Mouse (Mus musculus): ENCODE data around the gene Fam229a. TPM values are rescaled to one million over a fixed set of nuclear protein-coding genes. Genes with fewer than 3 reads are reported as not detected.

The Fam229a gene
- polyA plus RNA-seq, 1 experiment from 2014 or later, result 0.39 TPM

DNA sequence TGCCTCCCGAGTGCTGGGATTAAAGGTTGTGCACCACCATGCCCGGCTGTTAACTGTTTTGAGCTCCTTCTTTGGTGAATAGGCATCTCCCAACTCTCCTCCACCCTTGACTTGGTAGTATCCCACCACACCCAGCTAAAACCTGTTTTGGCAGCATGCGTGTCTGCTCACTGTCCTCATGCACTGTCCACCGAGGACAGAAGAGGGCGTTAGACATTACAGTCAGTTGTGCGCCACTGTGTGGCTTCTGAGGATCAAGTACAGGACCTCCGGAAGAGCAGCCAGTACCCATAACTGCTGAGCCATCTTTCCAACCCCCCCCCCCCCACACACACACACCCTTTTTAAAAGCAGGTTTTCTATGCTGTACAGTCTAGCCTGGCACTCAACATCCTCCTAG is 3.7 kb downstream of the Fam229a start:
- peaks cover 27% of the 10 kb centered on the region for H3K4me1 ChIP-seq (replicated peaks; ENCODE audit: control insufficient read depth, insufficient read depth, low read length)
- no peaks in the 10 kb centered on the region for H3K36me3 ChIP-seq (ENCODE audit: control insufficient read depth, insufficient read depth)
- H3K9ac ChIP-seq (replicated peaks; ENCODE audit: low read depth, low read length), result no peak overlapping the region
- H3K4me3 ChIP-seq (replicated peaks; ENCODE audit: low read length), result no peak overlapping the region
- WGBS, result 68% methylated on average over 6 of the region's 7 CpGs
- peaks cover 11% of the 10 kb centered on the region for H3K27me3 ChIP-seq (replicated peaks; ENCODE audit: control insufficient read depth, insufficient read depth, low read length)
- H3K27ac ChIP-seq (ENCODE audit: low read length), result no peak overlapping the region
- H3K4me2 ChIP-seq (ENCODE audit: low read length), result no peak overlapping the region
- ATAC-seq, result no peak
- H3K9me3 ChIP-seq (ENCODE audit: control insufficient read depth, low read length), result no peaks in the 10 kb centered on the region

DNA sequence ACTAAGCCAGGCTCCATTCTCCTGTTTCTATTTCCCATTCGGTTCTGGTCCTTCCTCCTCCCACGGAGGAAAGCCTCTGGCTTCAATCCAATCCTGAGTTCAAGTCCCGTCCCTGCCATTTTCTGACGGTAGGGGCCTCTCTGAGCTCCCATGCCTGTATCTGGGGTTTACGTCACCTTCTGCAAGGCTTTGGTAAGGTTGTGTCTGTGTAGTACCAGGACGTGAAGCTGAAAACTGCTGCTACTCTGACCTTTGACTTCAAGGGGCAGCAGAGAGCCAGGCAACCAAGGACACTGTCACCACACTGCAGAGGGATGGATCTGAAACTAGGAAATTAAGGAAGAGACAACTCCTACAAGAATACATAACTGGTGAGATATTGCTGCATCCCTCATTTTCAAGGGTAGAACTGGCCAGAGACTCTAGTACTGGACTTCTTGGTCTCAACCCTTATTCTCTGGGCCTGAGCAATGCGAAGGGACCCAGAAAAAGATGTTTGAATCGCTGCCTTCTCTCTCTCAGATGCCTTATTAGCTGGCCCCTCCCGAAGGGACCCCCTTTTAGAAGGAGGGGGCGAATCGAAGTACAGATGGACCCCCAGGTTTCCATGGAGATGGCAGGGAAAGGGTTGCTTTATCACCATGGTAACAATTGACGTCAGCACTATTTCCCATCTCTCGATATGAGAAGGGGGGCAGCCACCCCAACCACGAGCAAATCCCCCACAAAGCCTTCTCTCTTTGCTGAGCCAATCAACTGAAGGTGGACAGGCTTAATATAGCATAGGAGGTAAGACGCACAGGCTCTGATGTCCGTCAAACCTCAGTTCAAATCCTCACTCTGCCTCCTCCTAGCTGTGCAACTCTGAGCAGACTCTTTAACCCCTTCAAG is 4.9 kb downstream of the Fam229a start:
- ATAC-seq, result peak; percentile 67
- Histone ChIP-seq H3K36me3 (ENCODE audit: control insufficient read depth, insufficient read depth) (no peaks in the 10 kb centered on the region), H3K9me3 (ENCODE audit: control insufficient read depth, low read length) (no peaks in the 10 kb centered on the region), H3K4me3 (replicated peaks; ENCODE audit: low read length) (peak overlapping the region; percentile 20), H3K9ac (replicated peaks; ENCODE audit: low read depth, low read length) (peak overlapping the region; percentile 49), H3K27me3 (replicated peaks; ENCODE audit: control insufficient read depth, insufficient read depth, low read length) (peaks cover 8% of the 10 kb centered on the region), H3K4me1 (replicated peaks; ENCODE audit: control insufficient read depth, insufficient read depth, low read length) (peaks cover 26% of the 10 kb centered on the region), H3K27ac (ENCODE audit: low read length) (peak overlapping the region; percentile 78), H3K4me2 (ENCODE audit: low read length) (peak overlapping the region; percentile 48)
- WGBS, result 13% methylated on average over 16 of the region's 16 CpGs

DNA sequence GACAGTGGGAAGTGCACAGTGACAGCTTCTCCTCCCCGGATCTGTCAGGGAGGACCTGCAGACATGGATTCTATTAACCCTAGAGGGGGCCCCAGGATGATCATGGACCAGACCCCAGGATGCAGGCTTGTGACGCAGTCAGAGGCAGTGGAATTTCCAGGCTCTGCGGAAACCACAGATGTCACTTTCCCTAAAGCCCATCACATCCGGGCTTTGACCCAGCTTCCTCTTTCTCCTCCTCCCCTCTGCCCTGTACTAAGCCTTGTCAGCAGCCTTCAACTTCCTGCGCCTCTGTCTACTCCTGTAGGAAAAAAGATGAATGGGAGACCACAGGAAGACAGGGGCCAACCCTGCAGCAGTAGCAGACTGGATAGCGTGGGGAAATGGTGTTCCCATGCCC is 5.6 kb downstream of the Fam229a start:
- Histone ChIP-seq H3K9me3 (ENCODE audit: control insufficient read depth, low read length) (no peaks in the 10 kb centered on the region), H3K27ac (ENCODE audit: low read length) (peak overlapping the region; percentile 78), H3K4me3 (replicated peaks; ENCODE audit: low read length) (peak overlapping the region; percentile 20), H3K27me3 (replicated peaks; ENCODE audit: control insufficient read depth, insufficient read depth, low read length) (peaks cover 4% of the 10 kb centered on the region; the same call in 1 of the 2 replicates), H3K9ac (replicated peaks; ENCODE audit: low read depth, low read length) (peak overlapping the region; percentile 49), H3K36me3 (ENCODE audit: control insufficient read depth, insufficient read depth) (no peaks in the 10 kb centered on the region), H3K4me1 (replicated peaks; ENCODE audit: control insufficient read depth, insufficient read depth, low read length) (peaks cover 19% of the 10 kb centered on the region), H3K4me2 (ENCODE audit: low read length) (peak overlapping the region; percentile 48)
- no peak; the same call in 1 of the 2 replicates for ATAC-seq
- WGBS, result 43% methylated on average over 6 of the region's 6 CpGs

DNA sequence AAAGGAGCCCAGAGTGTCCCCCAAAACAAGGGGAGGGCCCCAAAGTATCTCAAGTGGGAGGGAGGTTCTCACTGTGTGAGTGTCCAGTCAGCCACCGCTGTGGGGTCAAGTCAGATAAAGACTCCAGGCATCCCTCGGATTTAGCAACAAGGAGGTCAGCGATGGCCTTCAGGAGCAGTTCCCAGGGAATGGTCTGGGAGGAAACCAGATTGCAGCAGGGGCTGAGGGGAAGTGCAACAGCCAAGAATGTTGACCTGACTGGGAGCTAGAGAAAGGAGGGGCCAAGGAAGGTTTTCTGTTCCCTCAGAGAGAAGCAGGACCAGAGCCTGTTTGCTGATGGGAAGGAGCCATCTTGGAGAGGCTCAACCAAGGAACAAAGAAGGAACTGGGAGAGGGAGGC is 8.0 kb downstream of the Fam229a start:
- WGBS, result 86% methylated on average over 3 of the region's 3 CpGs
- Histone ChIP-seq H3K4me2 (ENCODE audit: low read length) (no peak overlapping the region), H3K4me1 (replicated peaks; ENCODE audit: control insufficient read depth, insufficient read depth, low read length) (peaks cover 17% of the 10 kb centered on the region), H3K9me3 (ENCODE audit: control insufficient read depth, low read length) (no peaks in the 10 kb centered on the region), H3K9ac (replicated peaks; ENCODE audit: low read depth, low read length) (no peak overlapping the region), H3K27ac (ENCODE audit: low read length) (no peak overlapping the region), H3K36me3 (ENCODE audit: control insufficient read depth, insufficient read depth) (no peaks in the 10 kb centered on the region), H3K27me3 (replicated peaks; ENCODE audit: control insufficient read depth, insufficient read depth, low read length) (no peaks in the 10 kb centered on the region), H3K4me3 (replicated peaks; ENCODE audit: low read length) (no peak overlapping the region)
- ATAC-seq, result no peak

DNA sequence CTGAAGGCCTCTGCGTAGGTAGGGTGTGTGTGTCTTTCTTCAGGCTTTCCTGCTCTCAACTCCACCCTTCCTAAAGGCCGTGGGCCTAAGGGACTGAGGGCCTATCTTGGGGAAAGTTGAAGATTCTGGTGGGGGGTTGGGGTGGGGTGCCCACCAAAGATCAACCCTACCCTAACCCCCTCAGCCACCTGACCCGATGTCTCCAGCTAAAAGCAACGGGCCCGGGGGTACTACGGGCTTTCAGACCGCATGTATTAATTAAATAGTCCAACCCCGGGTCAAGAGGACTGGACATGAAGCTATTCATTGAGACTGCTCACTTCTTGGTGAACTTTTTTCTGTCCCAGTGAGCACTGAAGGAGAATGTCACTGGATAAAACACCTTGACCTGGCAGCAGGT is 9.0 kb downstream of the Fam229a start:
- no peak for ATAC-seq
- peak overlapping the region; percentile 61; the same call in 1 of the 2 replicates for H3K4me3 ChIP-seq (replicated peaks; ENCODE audit: low read length)
- no peaks in the 10 kb centered on the region for H3K36me3 ChIP-seq (ENCODE audit: control insufficient read depth, insufficient read depth)
- peak overlapping the region; percentile 70 for H3K4me2 ChIP-seq (ENCODE audit: low read length)
- H3K9me3 ChIP-seq (ENCODE audit: control insufficient read depth, low read length), result no peaks in the 10 kb centered on the region
- H3K9ac ChIP-seq (replicated peaks; ENCODE audit: low read depth, low read length), result no peak overlapping the region; the same call in 1 of the 2 replicates
- no peak overlapping the region for H3K27ac ChIP-seq (ENCODE audit: low read length)
- WGBS, result 76% methylated on average over 8 of the region's 8 CpGs
- H3K4me1 ChIP-seq (replicated peaks; ENCODE audit: control insufficient read depth, insufficient read depth, low read length), result peaks cover 17% of the 10 kb centered on the region
- H3K27me3 ChIP-seq (replicated peaks; ENCODE audit: control insufficient read depth, insufficient read depth, low read length), result no peaks in the 10 kb centered on the region

DNA sequence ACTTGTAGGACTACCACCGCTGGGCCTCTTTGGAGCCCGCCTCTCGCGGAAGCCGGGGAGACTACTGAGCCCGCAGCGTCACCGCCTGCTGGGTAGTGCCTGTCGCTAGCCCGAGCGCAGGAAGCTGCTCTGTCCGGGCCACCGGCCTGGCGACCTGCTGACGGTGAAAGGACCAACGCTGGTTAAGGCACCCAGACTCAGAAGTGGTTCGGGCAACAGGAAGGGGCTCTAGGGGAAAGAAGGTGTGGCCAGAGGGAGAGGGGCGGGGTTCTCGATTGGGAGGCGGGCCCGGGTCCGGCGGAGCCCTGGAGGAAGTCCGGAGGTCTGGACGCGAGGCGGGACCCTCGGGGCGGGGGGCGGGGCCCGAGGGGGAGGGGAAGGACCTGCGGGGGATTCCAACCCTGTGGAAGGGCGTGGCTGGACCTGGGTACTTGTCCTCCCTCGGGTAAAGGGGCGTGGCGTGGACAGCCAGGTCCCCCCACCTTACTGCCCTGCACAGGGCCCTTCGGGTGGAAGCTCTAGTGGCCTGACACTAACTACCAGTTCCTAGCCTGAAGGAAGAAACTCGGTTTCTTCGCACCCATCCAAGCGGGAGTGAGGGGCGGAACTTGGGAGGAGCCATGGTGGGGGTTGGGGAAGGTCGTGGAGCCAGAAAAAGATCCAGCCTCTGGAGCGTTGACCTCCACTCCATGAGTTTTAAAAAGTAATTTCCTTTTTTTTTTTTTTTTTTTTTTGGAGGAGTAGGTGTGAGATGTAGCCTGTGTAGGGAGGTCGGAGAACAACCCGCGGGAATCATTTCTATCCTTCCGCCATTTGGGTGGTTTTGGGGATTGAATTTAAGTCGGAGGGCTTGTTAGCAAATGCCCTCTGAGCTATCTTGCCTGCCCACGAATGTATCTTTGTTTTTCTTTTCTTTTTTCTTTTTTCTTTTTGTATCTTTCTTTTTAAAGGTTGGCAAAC is 9.9 kb downstream of the Fam229a start:
- H3K27me3 ChIP-seq (replicated peaks; ENCODE audit: control insufficient read depth, insufficient read depth, low read length), result no peaks in the 10 kb centered on the region
- H3K4me2 ChIP-seq (ENCODE audit: low read length), result peak overlapping the region; percentile 70
- H3K36me3 ChIP-seq (ENCODE audit: control insufficient read depth, insufficient read depth), result no peaks in the 10 kb centered on the region
- WGBS, result under 1% methylated on average over 45 of the region's 49 CpGs
- no peaks in the 10 kb centered on the region for H3K9me3 ChIP-seq (ENCODE audit: control insufficient read depth, low read length)
- H3K4me1 ChIP-seq (replicated peaks; ENCODE audit: control insufficient read depth, insufficient read depth, low read length), result peaks cover 12% of the 10 kb centered on the region
- H3K27ac ChIP-seq (ENCODE audit: low read length), result peak overlapping the region; percentile 60
- ATAC-seq, result peak; percentile 74
- H3K4me3 ChIP-seq (replicated peaks; ENCODE audit: low read length), result peak overlapping the region; percentile 61
- peak overlapping the region; percentile 62 for H3K9ac ChIP-seq (replicated peaks; ENCODE audit: low read depth, low read length)

DNA sequence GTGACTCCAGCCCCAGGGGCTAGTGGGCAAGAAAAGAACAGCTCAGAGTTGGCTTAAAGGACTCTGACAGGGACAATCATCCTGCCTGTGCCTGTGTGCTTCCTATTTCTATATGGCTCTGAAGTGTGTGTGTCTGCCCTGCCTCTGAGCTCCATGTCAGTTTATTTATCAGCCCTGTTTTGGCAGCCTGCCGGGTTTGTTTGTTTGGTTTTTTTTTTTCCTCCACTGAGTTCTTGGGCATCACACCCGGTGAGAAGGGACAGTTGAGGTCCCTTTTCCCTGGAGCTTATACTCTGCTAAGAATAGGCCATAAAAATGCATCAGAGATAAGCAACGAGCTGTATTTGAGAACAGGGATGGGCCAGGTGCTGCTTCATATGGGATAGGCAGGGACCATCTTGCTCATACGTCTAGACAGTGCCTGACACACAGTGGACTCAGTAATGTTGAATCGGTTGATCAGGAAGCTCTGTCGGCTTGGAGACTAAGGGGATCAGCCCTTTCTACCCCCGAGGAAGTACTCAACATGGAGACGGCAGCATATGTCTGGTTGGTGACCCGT is 11.4 kb downstream of the Fam229a start:
- H3K27me3 ChIP-seq (replicated peaks; ENCODE audit: control insufficient read depth, insufficient read depth, low read length), result no peaks in the 10 kb centered on the region
- H3K4me3 ChIP-seq (replicated peaks; ENCODE audit: low read length), result no peak overlapping the region
- WGBS, result 78% methylated on average over 9 of the region's 9 CpGs
- H3K4me2 ChIP-seq (ENCODE audit: low read length), result no peak overlapping the region
- H3K4me1 ChIP-seq (replicated peaks; ENCODE audit: control insufficient read depth, insufficient read depth, low read length), result no peaks in the 10 kb centered on the region; the same call in 1 of the 2 replicates
- no peak for ATAC-seq
- no peak overlapping the region for H3K27ac ChIP-seq (ENCODE audit: low read length)
- H3K36me3 ChIP-seq (ENCODE audit: control insufficient read depth, insufficient read depth), result no peaks in the 10 kb centered on the region
- H3K9ac ChIP-seq (replicated peaks; ENCODE audit: low read depth, low read length), result no peak overlapping the region
- no peaks in the 10 kb centered on the region for H3K9me3 ChIP-seq (ENCODE audit: control insufficient read depth, low read length)

DNA sequence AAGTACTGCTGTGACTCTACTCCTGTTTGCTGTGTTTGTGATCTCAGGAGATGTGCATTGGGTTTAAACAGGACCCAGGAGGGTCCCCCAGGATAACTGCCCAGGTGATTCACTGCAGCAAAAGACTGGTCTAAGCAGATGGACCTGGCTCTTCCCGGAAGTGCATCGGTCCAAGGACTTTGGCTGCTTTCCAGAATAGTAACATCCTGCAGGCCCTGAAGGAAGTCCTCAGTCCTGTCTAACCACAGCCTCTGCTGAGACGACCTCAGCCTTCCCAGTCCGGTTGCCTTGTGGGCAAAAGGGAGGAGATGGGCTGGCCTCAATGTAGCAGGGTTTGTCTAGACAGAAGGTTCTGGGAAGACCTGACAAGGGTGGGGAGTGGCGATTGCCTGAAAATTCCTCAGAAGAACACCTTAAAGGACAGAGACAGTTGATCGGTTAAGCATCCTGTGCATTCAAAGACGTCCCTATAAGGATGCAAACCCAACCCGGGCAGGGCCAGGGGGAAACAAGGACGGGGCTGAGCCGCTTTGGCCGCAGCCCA is 12.0 kb downstream of the Fam229a start:
- Histone ChIP-seq H3K4me1 (replicated peaks; ENCODE audit: control insufficient read depth, insufficient read depth, low read length) (no peaks in the 10 kb centered on the region; the same call in 1 of the 2 replicates), H3K4me3 (replicated peaks; ENCODE audit: low read length) (no peak overlapping the region), H3K4me2 (ENCODE audit: low read length) (no peak overlapping the region), H3K27ac (ENCODE audit: low read length) (no peak overlapping the region), H3K9ac (replicated peaks; ENCODE audit: low read depth, low read length) (no peak overlapping the region), H3K9me3 (ENCODE audit: control insufficient read depth, low read length) (no peaks in the 10 kb centered on the region), H3K27me3 (replicated peaks; ENCODE audit: control insufficient read depth, insufficient read depth, low read length) (no peaks in the 10 kb centered on the region), H3K36me3 (ENCODE audit: control insufficient read depth, insufficient read depth) (no peaks in the 10 kb centered on the region)
- ATAC-seq, result no peak
- WGBS, result 82% methylated on average over 11 of the region's 11 CpGs
